Mouse (Mus musculus) hindbrain, embryonic 15.5 days (tissue): ENCODE results near the gene St7. TPM values are rescaled to one million over a fixed set of nuclear protein-coding genes. Genes with fewer than 3 reads are reported as not detected.
A peak's percentile ranks its signal among the peaks of the same experiment; 100 is the strongest.

ENCODE experiments used
- ATAC-seq: fragments of 200-750 bp; cut with Nextera tagmentation; 2 replicates; pipeline ENCODE4 v1.8.0; 2017; ENCODE audit warnings: low read depth, moderate number of reproducible peaks, moderate TSS enrichment; ENCODE audit not compliant: low FRiP score
- H3K27ac ChIP-seq: fragments of 300-500 bp; sonication (generic); replicated peaks from 2 replicates; pipeline ENCODE4 v1.5.1; 2015; ENCODE audit warnings: mild to moderate bottlenecking, inconsistent platforms
- H3K27me3 ChIP-seq: fragments of 300-500 bp; sonication (generic); 2 replicates; pipeline ENCODE4 v1.6.1; 2015; ENCODE audit warnings: control low read depth, inconsistent platforms
- H3K36me3 ChIP-seq: fragments of 300-500 bp; sonication (generic); 2 replicates; pipeline ENCODE4 v1.6.1; 2015; ENCODE audit warnings: control low read depth, inconsistent platforms
- H3K4me1 ChIP-seq: fragments of 300-500 bp; sonication (generic); replicated peaks from 2 replicates; pipeline ENCODE4 v1.6.1; 2015; ENCODE audit warnings: control low read depth, inconsistent platforms
- H3K4me2 ChIP-seq: fragments of 300-500 bp; sonication (generic); 2 replicates; pipeline ENCODE4 v1.6.1; 2015; ENCODE audit warnings: moderate library complexity, mild to moderate bottlenecking, inconsistent platforms
- H3K4me3 ChIP-seq: fragments of 300-500 bp; sonication (generic); 2 replicates; pipeline ENCODE4 v1.5.1; 2015; ENCODE audit warnings: mild to moderate bottlenecking, inconsistent platforms
- H3K9ac ChIP-seq: fragments of 300-500 bp; sonication (generic); 2 replicates; pipeline ENCODE4 v1.6.1; 2015; ENCODE audit warnings: inconsistent platforms
- H3K9me3 ChIP-seq: fragments of 300-500 bp; sonication (generic); 2 replicates; pipeline ENCODE4 v1.6.1; 2016; ENCODE audit warnings: control low read depth, inconsistent platforms
- WGBS: fragments of 180-500 bp; shearing (Covaris S2); methylation state at CpG from one replicate; pipeline ENCODE4 v1.1.7; 2015; 5-methylcytosine and 5-hydroxymethylcytosine counted together
- polyA plus RNA-seq: library from polyadenylated mRNA; unstranded; fragments of >200 nt; fragmentation: Nextera tagmentation; extraction: Ambion mirVana; gene quantifications from 2 replicates; pipeline ENCODE4 v1.2.1, GENCODE M21; 2015

The St7 gene
- polyA plus RNA-seq, 1 experiment from 2014 or later = 54.8 TPM

DNA sequence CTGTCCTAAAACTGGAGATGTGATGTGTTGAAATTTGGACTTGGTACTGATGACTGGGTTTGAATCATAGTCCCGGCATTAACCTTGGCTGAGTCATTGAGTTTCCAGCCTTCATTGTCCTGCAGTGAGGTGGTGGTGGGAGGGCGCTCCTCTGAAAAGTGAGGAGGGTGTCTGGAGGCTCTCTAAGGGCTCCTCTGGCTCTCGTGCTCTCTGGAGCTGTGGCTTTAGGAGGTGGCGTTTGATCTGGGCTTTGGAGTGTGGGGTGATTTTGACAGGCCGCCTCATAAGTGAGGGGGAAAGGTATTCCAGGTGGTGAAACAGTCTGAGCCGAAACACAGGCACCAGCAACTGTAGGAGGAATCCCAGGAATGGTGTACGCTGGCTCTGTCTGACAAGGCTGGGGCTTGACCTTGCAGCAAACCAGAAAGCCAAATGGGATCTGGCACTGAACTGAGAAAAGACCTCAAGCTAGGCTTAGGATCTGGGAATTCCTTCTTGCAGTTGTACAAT is 184.0 kb downstream of the St7 start:
- no peaks in the 10 kb centered on the region for H3K9me3 ChIP-seq
- H3K36me3 ChIP-seq = peaks cover 6% of the 10 kb centered on the region; the same call in 1 of the 2 replicates
- peak; percentile 19; the same call in 1 of the 2 replicates for ATAC-seq
- H3K27ac ChIP-seq = 0 out of 2 replicates have a peak overlapping the region, but pooled peaks have one; percentile 23
- H3K4me2 ChIP-seq = no peak overlapping the region
- H3K9ac ChIP-seq = no peak overlapping the region
- WGBS = 88% methylated on average over 7 of the region's 7 CpGs
- peaks cover 17% of the 10 kb centered on the region for H3K4me1 ChIP-seq
- no peaks in the 10 kb centered on the region for H3K27me3 ChIP-seq
- no peak overlapping the region for H3K4me3 ChIP-seq

- no peaks in the 10 kb centered on the region for H3K9me3 ChIP-seq
- no peak overlapping the region for H3K4me2 ChIP-seq
- no peak for ATAC-seq
- H3K9ac ChIP-seq = no peak overlapping the region
- H3K27me3 ChIP-seq = no peaks in the 10 kb centered on the region
- no peaks in the 10 kb centered on the region for H3K4me1 ChIP-seq
- no peak overlapping the region for H3K4me3 ChIP-seq
- H3K36me3 ChIP-seq = peaks cover 22% of the 10 kb centered on the region
- H3K27ac ChIP-seq = no peak overlapping the region
Observed at GRCm38 (mm10) chr6:17882943-17883342, 190.2 kb downstream of the St7 start.

DNA sequence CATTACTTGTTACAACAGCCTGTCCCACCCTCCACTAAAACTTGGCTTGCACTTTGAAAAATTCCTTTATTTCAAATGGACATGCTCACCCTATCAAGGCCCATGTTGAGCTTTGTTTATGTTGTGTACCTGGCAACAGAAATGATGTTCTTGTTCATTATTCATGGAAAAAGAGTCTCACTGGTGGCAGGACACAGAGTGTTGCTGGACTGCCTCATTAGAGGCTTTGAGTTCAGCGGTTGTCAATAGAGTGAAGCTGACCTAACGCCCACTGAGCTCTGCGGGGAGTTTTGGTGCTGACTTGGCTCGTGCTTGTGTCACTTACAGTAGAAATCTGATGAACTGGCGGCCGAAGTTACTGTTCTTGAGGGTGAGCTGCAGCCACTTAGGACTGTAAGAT is 195.0 kb downstream of the St7 start:
- H3K9ac ChIP-seq = no peak overlapping the region
- H3K27ac ChIP-seq = no peak overlapping the region
- H3K4me3 ChIP-seq = no peak overlapping the region
- H3K27me3 ChIP-seq = no peaks in the 10 kb centered on the region
- 71% methylated on average over 6 of the region's 6 CpGs for WGBS
- H3K9me3 ChIP-seq = no peaks in the 10 kb centered on the region
- H3K4me1 ChIP-seq = no peaks in the 10 kb centered on the region
- peaks cover 24% of the 10 kb centered on the region for H3K36me3 ChIP-seq
- ATAC-seq = no peak
- no peak overlapping the region for H3K4me2 ChIP-seq

DNA sequence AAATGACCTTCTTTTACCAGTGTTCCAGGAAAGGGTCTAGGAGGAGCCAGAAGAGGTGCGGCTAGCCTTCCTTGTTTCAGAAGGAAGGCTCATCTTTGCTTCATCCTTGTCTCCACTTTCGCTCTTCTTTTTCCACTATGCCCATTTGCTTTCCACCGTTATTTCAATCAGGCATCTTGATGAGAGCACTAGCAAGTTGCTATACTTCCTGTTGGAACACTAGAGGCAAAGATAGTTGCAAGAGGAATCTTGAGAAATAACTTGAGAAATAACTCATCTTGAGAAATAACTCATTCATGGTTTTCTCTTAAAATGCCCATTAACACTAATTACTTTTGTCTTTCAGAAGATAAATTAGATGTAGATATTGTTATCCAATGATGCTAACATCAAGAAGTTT is 202.8 kb downstream of the St7 start:
- Histone ChIP-seq H3K4me1 (no peaks in the 10 kb centered on the region), H3K27ac (no peak overlapping the region), H3K4me3 (no peak overlapping the region), H3K9ac (no peak overlapping the region), H3K9me3 (no peaks in the 10 kb centered on the region), H3K27me3 (no peaks in the 10 kb centered on the region), H3K4me2 (no peak overlapping the region), H3K36me3 (0 out of 2 replicates have a peak, but pooled peaks cover 13% of the 10 kb centered on the region)
- ATAC-seq = no peak
- 95% methylated on average over 3 of the region's 3 CpGs for WGBS

- Histone ChIP-seq H3K36me3 (0 out of 2 replicates have a peak, but pooled peaks cover 9% of the 10 kb centered on the region), H3K4me2 (no peak overlapping the region), H3K4me1 (no peaks in the 10 kb centered on the region), H3K4me3 (no peak overlapping the region), H3K27ac (no peak overlapping the region), H3K9me3 (no peaks in the 10 kb centered on the region), H3K9ac (no peak overlapping the region), H3K27me3 (no peaks in the 10 kb centered on the region)
- ATAC-seq = no peak
- 90% methylated on average over 1 of the region's 1 CpGs for WGBS
Observed at GRCm38 (mm10) chr6:17898539-17898938, 205.8 kb downstream of the St7 start.

- no peak for ATAC-seq
Observed at GRCm38 (mm10) chr6:17903355-17903754, 210.6 kb downstream of the St7 start.

DNA sequence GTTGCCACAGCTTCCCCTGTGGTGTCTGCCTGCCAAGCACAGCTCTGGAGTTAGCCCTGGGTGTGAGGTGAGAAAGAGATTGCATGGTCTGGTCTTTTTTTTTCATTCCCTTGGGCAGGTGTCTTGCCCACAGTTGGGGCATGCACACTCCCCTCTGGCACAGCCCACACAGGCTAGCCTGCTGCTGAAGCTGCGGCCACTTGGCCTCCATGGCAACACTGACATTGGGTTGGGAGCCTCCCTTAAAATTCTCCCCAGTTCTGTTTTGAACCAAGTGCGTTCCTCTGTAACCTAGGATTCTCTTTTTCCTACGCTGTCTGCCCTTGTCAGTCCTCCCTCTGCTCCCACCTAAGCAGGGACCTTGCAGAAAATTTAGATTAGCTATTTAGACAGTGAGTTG is 213.0 kb downstream of the St7 start:
- ATAC-seq = 0 out of 2 replicates have a peak, but pooled peaks have one; percentile 45
- no peak overlapping the region for H3K9ac ChIP-seq
- no peak overlapping the region for H3K4me2 ChIP-seq
- 28% methylated on average over 3 of the region's 3 CpGs for WGBS
- no peak overlapping the region for H3K27ac ChIP-seq
- H3K36me3 ChIP-seq = peaks cover 17% of the 10 kb centered on the region
- H3K27me3 ChIP-seq = no peaks in the 10 kb centered on the region
- H3K4me3 ChIP-seq = no peak overlapping the region
- no peaks in the 10 kb centered on the region for H3K9me3 ChIP-seq
- no peaks in the 10 kb centered on the region for H3K4me1 ChIP-seq

More at GRCm38 (mm10) chr6:17903355-17903754, 210.6 kb downstream of the St7 start:
- Histone ChIP-seq H3K4me1 (no peaks in the 10 kb centered on the region), H3K36me3 (peaks cover 7% of the 10 kb centered on the region; the same call in 1 of the 2 replicates), H3K27me3 (no peaks in the 10 kb centered on the region), H3K4me2 (no peak overlapping the region), H3K4me3 (no peak overlapping the region), H3K27ac (no peak overlapping the region), H3K9ac (no peak overlapping the region), H3K9me3 (no peaks in the 10 kb centered on the region)
- WGBS = 85% methylated on average over 3 of the region's 3 CpGs

GRCm38 (mm10) chr6:17906289-17906688 is 213.6 kb downstream of the St7 start:
- no peaks in the 10 kb centered on the region for H3K9me3 ChIP-seq
- no peak overlapping the region for H3K9ac ChIP-seq
- H3K36me3 ChIP-seq = peaks cover 17% of the 10 kb centered on the region
- no peak overlapping the region for H3K4me2 ChIP-seq
- WGBS = 12% methylated on average over 6 of the region's 6 CpGs
- no peaks in the 10 kb centered on the region for H3K27me3 ChIP-seq
- H3K4me1 ChIP-seq = no peaks in the 10 kb centered on the region
- H3K4me3 ChIP-seq = no peak overlapping the region
- no peak for ATAC-seq
- H3K27ac ChIP-seq = no peak overlapping the region

GRCm38 (mm10) chr6:17912312-17912711 is 219.6 kb downstream of the St7 start:
- Histone ChIP-seq H3K9me3 (no peaks in the 10 kb centered on the region), H3K27ac (no peak overlapping the region), H3K4me2 (no peak overlapping the region), H3K9ac (no peak overlapping the region), H3K27me3 (no peaks in the 10 kb centered on the region), H3K36me3 (peaks cover 10% of the 10 kb centered on the region), H3K4me3 (no peak overlapping the region), H3K4me1 (no peaks in the 10 kb centered on the region)
- no peak for ATAC-seq
- WGBS = 78% methylated on average over 6 of the region's 6 CpGs

- 78% methylated on average over 2 of the region's 2 CpGs for WGBS
- Histone ChIP-seq H3K4me2 (no peak overlapping the region), H3K9ac (no peak overlapping the region), H3K4me3 (no peak overlapping the region), H3K27me3 (no peaks in the 10 kb centered on the region), H3K36me3 (peaks cover 10% of the 10 kb centered on the region), H3K27ac (no peak overlapping the region), H3K9me3 (no peaks in the 10 kb centered on the region), H3K4me1 (no peaks in the 10 kb centered on the region)
- no peak for ATAC-seq
Observed at GRCm38 (mm10) chr6:17912825-17913224, 220.1 kb downstream of the St7 start.

DNA sequence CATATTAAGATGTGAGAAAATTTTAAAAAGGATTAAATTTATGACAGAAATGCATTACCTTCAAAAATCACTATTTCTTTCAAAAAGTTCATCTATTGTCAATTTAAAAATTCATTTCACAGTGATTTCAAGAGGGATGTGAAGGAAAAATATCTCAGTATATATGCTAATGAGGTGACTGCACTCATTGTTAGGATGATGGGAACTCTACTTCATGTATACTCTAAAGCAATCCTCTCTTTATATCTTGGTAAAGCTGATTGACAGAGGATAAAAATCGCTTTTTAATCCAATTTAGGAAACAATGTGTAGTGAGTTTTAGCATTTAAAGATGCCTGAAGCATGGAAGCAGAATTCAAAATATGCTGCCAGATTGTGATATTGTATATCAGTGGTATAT is 220.6 kb downstream of the St7 start:
- Histone ChIP-seq H3K4me2 (no peak overlapping the region), H3K9ac (no peak overlapping the region), H3K4me1 (no peaks in the 10 kb centered on the region), H3K9me3 (no peaks in the 10 kb centered on the region), H3K27ac (no peak overlapping the region), H3K27me3 (no peaks in the 10 kb centered on the region), H3K36me3 (peaks cover 10% of the 10 kb centered on the region), H3K4me3 (no peak overlapping the region)
- WGBS = 78% methylated on average over 1 of the region's 1 CpGs
- no peak for ATAC-seq

GRCm38 (mm10) chr6:17914300-17914699 is 221.6 kb downstream of the St7 start:
- 93% methylated on average over 3 of the region's 3 CpGs for WGBS
- no peak overlapping the region for H3K4me3 ChIP-seq
- ATAC-seq = no peak

GRCm38 (mm10) chr6:17917233-17917632 is 224.5 kb downstream of the St7 start:
- WGBS = 72% methylated on average over 4 of the region's 4 CpGs
- H3K27me3 ChIP-seq = no peaks in the 10 kb centered on the region
- peaks cover 6% of the 10 kb centered on the region; the same call in 1 of the 2 replicates for H3K36me3 ChIP-seq
- ATAC-seq = no peak
- H3K9me3 ChIP-seq = no peaks in the 10 kb centered on the region
- no peak overlapping the region for H3K4me3 ChIP-seq
- no peak overlapping the region for H3K27ac ChIP-seq
- H3K9ac ChIP-seq = no peak overlapping the region
- no peak overlapping the region for H3K4me2 ChIP-seq
- H3K4me1 ChIP-seq = no peaks in the 10 kb centered on the region

More at GRCm38 (mm10) chr6:17914300-17914699, 221.6 kb downstream of the St7 start:
- no peak overlapping the region for H3K27ac ChIP-seq
- no peaks in the 10 kb centered on the region for H3K27me3 ChIP-seq
- no peaks in the 10 kb centered on the region for H3K9me3 ChIP-seq
- no peaks in the 10 kb centered on the region for H3K4me1 ChIP-seq
- H3K36me3 ChIP-seq = peaks cover 12% of the 10 kb centered on the region
- H3K9ac ChIP-seq = no peak overlapping the region
- no peak overlapping the region for H3K4me2 ChIP-seq
